Mouse (Mus musculus): ENCODE results near the gene Xrcc6. TPM values are rescaled to one million over a fixed set of nuclear protein-coding genes. Genes with fewer than 3 reads are reported as not detected.

Xrcc6 gene
- polyA plus RNA-seq, 1 experiment from 2014 or later = 48.4 TPM

- no peak for ATAC-seq (ENCODE audit: low read depth)
- no peak overlapping the region for H3K9ac ChIP-seq (ENCODE audit: low read depth, low read length)
- no peak overlapping the region for H3K4me3 ChIP-seq (ENCODE audit: low read depth, low read length)
- no peak overlapping the region for H3K4me2 ChIP-seq (ENCODE audit: low read depth, low read length)
- WGBS (ENCODE audit: insufficient replicate concordance) = 95% methylated on average over 7 of the region's 7 CpGs
- no peak overlapping the region for H3K27ac ChIP-seq (ENCODE audit: low read length)
- H3K27me3 ChIP-seq (ENCODE audit: control insufficient read depth, insufficient read depth, low read depth, low read length) = no peaks in the 10 kb centered on the region
- peaks cover 13% of the 10 kb centered on the region for H3K4me1 ChIP-seq (ENCODE audit: control insufficient read depth, low read depth, low read length)
- peaks cover 24% of the 10 kb centered on the region for H3K36me3 ChIP-seq (ENCODE audit: control insufficient read depth, insufficient read depth)
- H3K9me3 ChIP-seq (replicated peaks; ENCODE audit: control insufficient read depth, low read length) = no peaks in the 10 kb centered on the region
Measured at GRCm38 (mm10) chr15:82044166-82044784, 56.6 kb downstream of the Xrcc6 start.

GRCm38 (mm10) chr15:82046246-82046891, 58.7 kb downstream of the Xrcc6 start:
- peak overlapping the region; percentile 83; the same call in 1 of the 2 replicates for H3K27ac ChIP-seq (ENCODE audit: low read length)
- WGBS (ENCODE audit: insufficient replicate concordance) = under 1% methylated on average over 26 of the region's 26 CpGs

GRCm38 (mm10) chr15:82047080-82047883, 59.6 kb downstream of the Xrcc6 start, which contains the start of gene Snu13:
TSS of gene Snu13 (minus strand) at chr15:82047598.
- Histone ChIP-seq H3K27ac (ENCODE audit: low read length) (peak within 1 kb of the TSS; percentile 83), H3K9ac (ENCODE audit: low read depth, low read length) (peak within 1 kb of the TSS; percentile 93), H3K36me3 (ENCODE audit: control insufficient read depth, insufficient read depth) (peaks cover 12% of the 10 kb centered on the region; the same call in 1 of the 2 replicates), H3K4me1 (ENCODE audit: control insufficient read depth, low read depth, low read length) (peaks cover 13% of the 10 kb centered on the region), H3K4me2 (ENCODE audit: low read depth, low read length) (peak within 1 kb of the TSS; percentile 82), H3K9me3 (replicated peaks; ENCODE audit: control insufficient read depth, low read length) (no peaks in the 10 kb centered on the region), H3K27me3 (ENCODE audit: control insufficient read depth, insufficient read depth, low read depth, low read length) (no peaks in the 10 kb centered on the region), H3K4me3 (ENCODE audit: low read depth, low read length) (peak within 1 kb of the TSS; percentile 96)
- peak; percentile 85 for ATAC-seq (ENCODE audit: low read depth)
- WGBS (ENCODE audit: insufficient replicate concordance) = under 1% methylated on average over 74 of the region's 74 CpGs

More at GRCm38 (mm10) chr15:82046246-82046891, 58.7 kb downstream of the Xrcc6 start:
- peak overlapping the region; percentile 96 for H3K4me3 ChIP-seq (ENCODE audit: low read depth, low read length)
- H3K36me3 ChIP-seq (ENCODE audit: control insufficient read depth, insufficient read depth) = peaks cover 13% of the 10 kb centered on the region; the same call in 1 of the 2 replicates
- H3K9ac ChIP-seq (ENCODE audit: low read depth, low read length) = peak overlapping the region; percentile 93
- peak overlapping the region; percentile 82 for H3K4me2 ChIP-seq (ENCODE audit: low read depth, low read length)
- peaks cover 13% of the 10 kb centered on the region for H3K4me1 ChIP-seq (ENCODE audit: control insufficient read depth, low read depth, low read length)
- peak; percentile 19 for ATAC-seq (ENCODE audit: low read depth)
- H3K9me3 ChIP-seq (replicated peaks; ENCODE audit: control insufficient read depth, low read length) = no peaks in the 10 kb centered on the region
- no peaks in the 10 kb centered on the region for H3K27me3 ChIP-seq (ENCODE audit: control insufficient read depth, insufficient read depth, low read depth, low read length)

GRCm38 (mm10) chr15:82052544-82052943, 64.9 kb downstream of the Xrcc6 start:
- H3K27ac ChIP-seq (ENCODE audit: low read length) = no peak overlapping the region
- H3K4me1 ChIP-seq (ENCODE audit: control insufficient read depth, low read depth, low read length) = no peaks in the 10 kb centered on the region; the same call in 1 of the 2 replicates
- ATAC-seq (ENCODE audit: low read depth) = no peak
- WGBS (ENCODE audit: insufficient replicate concordance) = 49% methylated on average over 5 of the region's 5 CpGs
- H3K36me3 ChIP-seq (ENCODE audit: control insufficient read depth, insufficient read depth) = no peaks in the 10 kb centered on the region
- no peaks in the 10 kb centered on the region for H3K9me3 ChIP-seq (replicated peaks; ENCODE audit: control insufficient read depth, low read length)
- no peak overlapping the region for H3K9ac ChIP-seq (ENCODE audit: low read depth, low read length)
- H3K4me3 ChIP-seq (ENCODE audit: low read depth, low read length) = no peak overlapping the region
- H3K4me2 ChIP-seq (ENCODE audit: low read depth, low read length) = no peak overlapping the region
- H3K27me3 ChIP-seq (ENCODE audit: control insufficient read depth, insufficient read depth, low read depth, low read length) = no peaks in the 10 kb centered on the region

GRCm38 (mm10) chr15:82058719-82059201, 71.1 kb downstream of the Xrcc6 start, which contains the start of gene 4930407I10Rik:
TSS of gene 4930407I10Rik (plus strand) at chr15:82059151.
- H3K36me3 ChIP-seq (ENCODE audit: control insufficient read depth, insufficient read depth) = no peaks in the 10 kb centered on the region
- H3K4me3 ChIP-seq (ENCODE audit: low read depth, low read length) = no peak within 1 kb of the TSS
- H3K9ac ChIP-seq (ENCODE audit: low read depth, low read length) = no peak within 1 kb of the TSS
- 50% methylated on average over 1 of the region's 1 CpGs for WGBS (ENCODE audit: insufficient replicate concordance)
- no peak within 1 kb of the TSS for H3K4me2 ChIP-seq (ENCODE audit: low read depth, low read length)
- no peak within 1 kb of the TSS for H3K27ac ChIP-seq (ENCODE audit: low read length)
- no peaks in the 10 kb centered on the region for H3K4me1 ChIP-seq (ENCODE audit: control insufficient read depth, low read depth, low read length)
- H3K27me3 ChIP-seq (ENCODE audit: control insufficient read depth, insufficient read depth, low read depth, low read length) = 0 out of 2 replicates have a peak, but pooled peaks cover 2% of the 10 kb centered on the region
- H3K9me3 ChIP-seq (replicated peaks; ENCODE audit: control insufficient read depth, low read length) = no peaks in the 10 kb centered on the region
- no peak for ATAC-seq (ENCODE audit: low read depth)

- Histone ChIP-seq H3K4me3 (ENCODE audit: low read depth, low read length) (no peak overlapping the region), H3K4me1 (ENCODE audit: control insufficient read depth, low read depth, low read length) (no peaks in the 10 kb centered on the region), H3K9ac (ENCODE audit: low read depth, low read length) (no peak overlapping the region), H3K27me3 (ENCODE audit: control insufficient read depth, insufficient read depth, low read depth, low read length) (peaks cover 17% of the 10 kb centered on the region), H3K27ac (ENCODE audit: low read length) (no peak overlapping the region), H3K36me3 (ENCODE audit: control insufficient read depth, insufficient read depth) (no peaks in the 10 kb centered on the region), H3K9me3 (replicated peaks; ENCODE audit: control insufficient read depth, low read length) (no peaks in the 10 kb centered on the region), H3K4me2 (ENCODE audit: low read depth, low read length) (no peak overlapping the region)
- WGBS (ENCODE audit: insufficient replicate concordance) = 56% methylated on average over 14 of the region's 14 CpGs
- no peak for ATAC-seq (ENCODE audit: low read depth)
Measured at GRCm38 (mm10) chr15:82063909-82064308, 76.3 kb downstream of the Xrcc6 start.

GRCm38 (mm10) chr15:82065511-82065910, 77.9 kb downstream of the Xrcc6 start:
- no peak overlapping the region for H3K4me2 ChIP-seq (ENCODE audit: low read depth, low read length)
- H3K9me3 ChIP-seq (replicated peaks; ENCODE audit: control insufficient read depth, low read length) = no peaks in the 10 kb centered on the region
- no peak overlapping the region for H3K4me3 ChIP-seq (ENCODE audit: low read depth, low read length)
- no peak overlapping the region for H3K27ac ChIP-seq (ENCODE audit: low read length)
- H3K27me3 ChIP-seq (ENCODE audit: control insufficient read depth, insufficient read depth, low read depth, low read length) = peaks cover 33% of the 10 kb centered on the region
- H3K9ac ChIP-seq (ENCODE audit: low read depth, low read length) = no peak overlapping the region
- no peaks in the 10 kb centered on the region for H3K4me1 ChIP-seq (ENCODE audit: control insufficient read depth, low read depth, low read length)
- 14% methylated on average over 7 of the region's 7 CpGs for WGBS (ENCODE audit: insufficient replicate concordance)
- no peak for ATAC-seq (ENCODE audit: low read depth)
- no peaks in the 10 kb centered on the region for H3K36me3 ChIP-seq (ENCODE audit: control insufficient read depth, insufficient read depth)

GRCm38 (mm10) chr15:82069898-82070297, 82.3 kb downstream of the Xrcc6 start, which contains the start of gene Mei1:
TSS of gene Mei1 (plus strand) at chr15:82069996.
- Histone ChIP-seq H3K27ac (ENCODE audit: low read length) (no peak within 1 kb of the TSS), H3K9me3 (replicated peaks; ENCODE audit: control insufficient read depth, low read length) (no peaks in the 10 kb centered on the region), H3K4me2 (ENCODE audit: low read depth, low read length) (no peak within 1 kb of the TSS), H3K4me1 (ENCODE audit: control insufficient read depth, low read depth, low read length) (no peaks in the 10 kb centered on the region), H3K4me3 (ENCODE audit: low read depth, low read length) (no peak within 1 kb of the TSS), H3K9ac (ENCODE audit: low read depth, low read length) (no peak within 1 kb of the TSS), H3K36me3 (ENCODE audit: control insufficient read depth, insufficient read depth) (no peaks in the 10 kb centered on the region), H3K27me3 (ENCODE audit: control insufficient read depth, insufficient read depth, low read depth, low read length) (peaks cover 36% of the 10 kb centered on the region)
- whole genome bisulfite sequencing (ENCODE audit: insufficient replicate concordance) = 22% methylated on average over 40 of the region's 40 CpGs
- no peak for ATAC-seq (ENCODE audit: low read depth)
